Mouse (Mus musculus) heart, adult 8-10 months (tissue): ENCODE data around the gene Zfyve9. TPM values are rescaled to one million over a fixed set of nuclear protein-coding genes. Genes with fewer than 3 reads are reported as not detected.

ENCODE experiments used
- DNase-seq: peaks from one replicate; pipeline ENCODE4 v3.0.0; 2022; ENCODE audit warnings: low spot score
- total RNA-seq, 4 experiments: library from RNA; stranded (reverse); gene quantifications; 2 replicates each; pipeline ENCODE4 v1.2.4; 2022

The Zfyve9 gene
- total RNA-seq, 4 experiments from 2014 or later: 26.8 to 30.7 (median 29.0) TPM

DNA sequence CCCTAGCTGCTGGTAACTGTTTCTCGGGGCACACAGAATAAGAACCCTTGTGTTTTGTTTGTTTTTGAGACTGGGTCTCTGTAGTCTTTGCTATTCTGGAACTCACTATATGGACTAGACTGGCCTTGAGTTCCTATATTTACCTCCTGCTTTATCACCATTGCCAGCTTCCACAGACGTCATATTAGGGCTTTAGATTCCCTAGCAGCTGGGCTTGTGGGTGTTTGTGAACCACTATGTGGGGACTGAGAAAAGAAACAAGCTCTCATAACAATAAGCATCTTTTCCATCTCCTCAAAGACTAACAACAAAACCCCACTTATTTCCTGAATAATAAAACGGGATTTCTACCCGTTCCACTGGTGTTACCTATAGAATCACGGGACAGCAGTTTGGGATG, 169.7 kb downstream of the Zfyve9 start:
- no peak for DNase-seq

DNA sequence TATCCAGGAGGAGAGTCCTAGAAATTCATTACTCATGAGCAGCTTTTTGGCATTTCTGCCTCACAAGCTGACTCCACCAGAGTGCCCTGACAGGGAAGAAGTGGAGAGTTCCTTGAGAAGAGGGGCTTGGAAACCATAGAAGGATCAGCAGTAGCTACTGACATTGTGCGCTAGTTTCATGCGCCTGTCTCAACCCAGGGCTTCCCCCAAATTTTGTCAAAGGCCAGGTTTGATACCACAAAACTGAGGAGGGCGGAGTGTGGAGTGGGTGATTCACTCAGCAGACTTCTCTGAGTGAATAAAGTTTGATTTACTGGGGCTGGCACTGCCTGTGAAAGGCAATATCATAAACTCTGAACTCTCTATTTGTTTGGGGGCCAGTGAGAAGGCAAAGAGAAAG, 171.9 kb downstream of the Zfyve9 start:
- DNase-seq: no peak

DNA sequence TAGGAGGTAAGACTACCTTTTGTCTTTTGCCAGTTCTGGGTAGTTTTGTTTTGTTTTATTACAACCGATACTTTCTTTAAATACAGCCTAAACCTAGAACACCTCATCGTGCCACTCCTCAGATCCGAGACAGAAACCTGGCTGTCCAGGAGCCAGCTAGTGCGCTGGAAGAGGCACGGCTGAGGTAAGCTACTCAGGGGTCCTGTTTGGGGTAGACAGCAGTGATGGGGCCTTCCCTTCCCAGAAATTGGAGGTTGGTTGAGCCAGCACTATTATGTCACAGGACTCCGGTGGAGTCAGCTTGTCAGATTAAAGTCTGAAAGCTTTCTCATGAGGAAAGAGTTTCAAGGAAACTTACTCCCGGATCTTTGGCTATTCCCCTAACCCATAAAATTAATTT, 178.7 kb downstream of the Zfyve9 start:
- DNase-seq: no peak

DNA sequence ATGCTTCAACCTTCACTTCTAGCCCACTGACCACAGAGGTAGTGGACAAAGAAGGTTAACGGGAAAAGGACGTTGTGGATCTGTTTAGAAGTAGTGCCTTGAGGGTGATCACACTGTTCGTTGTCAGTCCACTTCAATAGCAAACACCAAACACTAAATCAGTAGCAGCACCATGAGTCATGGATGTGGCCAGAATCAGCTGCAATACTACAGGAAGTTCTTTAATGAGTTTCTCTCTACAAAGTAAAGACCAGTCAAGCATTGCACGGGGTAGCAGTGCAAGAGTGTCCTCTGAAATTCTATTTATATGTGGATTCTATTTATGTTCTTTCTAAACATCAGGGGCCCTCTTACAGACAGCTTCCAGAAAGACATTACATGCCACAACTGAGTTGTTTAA, 182.3 kb downstream of the Zfyve9 start:
- no peak for DNase-seq

DNA sequence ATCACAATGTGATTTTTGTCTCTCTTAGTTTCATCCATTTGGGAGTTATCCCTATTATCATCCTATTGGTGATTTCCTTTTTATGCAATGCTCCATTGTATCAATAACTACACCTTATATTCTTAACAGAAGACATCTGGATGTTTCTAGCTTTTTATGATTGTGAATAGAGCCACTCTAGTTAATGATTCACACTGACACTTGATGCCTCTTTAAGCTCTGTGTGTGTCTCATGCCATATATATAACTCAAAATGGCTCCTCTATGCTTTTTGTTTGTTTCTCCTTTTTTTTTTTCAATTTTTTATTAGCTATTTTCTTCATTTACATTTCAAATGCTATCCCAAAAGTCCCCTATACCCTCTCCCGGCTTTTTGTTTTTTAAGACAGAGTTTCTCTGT, 184.8 kb downstream of the Zfyve9 start:
- DNase-seq: no peak

DNA sequence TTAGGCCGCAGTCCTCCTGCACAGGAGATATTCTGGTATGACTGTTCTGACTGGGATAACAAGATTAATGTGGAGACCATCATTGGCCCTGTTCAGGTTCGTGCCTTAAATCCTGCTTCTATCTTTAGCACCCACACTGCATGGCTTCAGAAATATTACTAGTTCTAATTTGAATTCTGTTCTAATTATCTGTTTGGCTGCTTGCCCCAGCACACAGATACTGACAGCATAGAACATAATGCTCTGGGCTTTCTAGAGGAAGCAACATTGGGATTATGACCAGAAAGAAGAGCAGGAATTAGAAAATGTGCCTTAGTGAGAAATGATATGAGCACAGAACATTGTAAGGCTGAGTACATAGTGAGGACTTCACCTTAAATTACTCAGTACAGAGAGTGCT, 187.2 kb downstream of the Zfyve9 start:
- no peak for DNase-seq

Other genes with a start within 250 kb of the Zfyve9 start
- 10 to 100 TPM; 12.3 to 16.5 (median 13.5) TPM for gene Prpf38a, start 201.5 kb downstream of the Zfyve9 start, total RNA-seq
- under 1 TPM in 1 of 4 experiments, not detected in 3; 0.40 TPM for gene Orc1, start 201.4 kb downstream of the Zfyve9 start, total RNA-seq
- 10 to 100 TPM; 15.4 to 15.8 (median 15.8) TPM for gene Cc2d1b, start 160.9 kb downstream of the Zfyve9 start, total RNA-seq
- under 1 TPM; 0.20 to 0.56 (median 0.42) TPM for gene 3110021N24Rik, start 61.1 kb downstream of the Zfyve9 start, total RNA-seq
- gene Btf3l4, start 52.8 kb upstream of the Zfyve9 start, total RNA-seq: 10 to 100 TPM; 71.7 to 87.3 (median 80.1) TPM
- 10 to 100 TPM; 26.2 to 31.4 (median 27.8) TPM for gene Txndc12, start 53.8 kb upstream of the Zfyve9 start, total RNA-seq
- gene Kti12, start 67.0 kb upstream of the Zfyve9 start, total RNA-seq: 10 to 100 TPM; 21.3 to 27.8 (median 22.5) TPM
- gene A730015C16Rik, start 67.8 kb upstream of the Zfyve9 start, total RNA-seq: under 1 TPM in 1 of 4 experiments, not detected in 3; 0.25 TPM
- gene Rab3b, start 98.3 kb upstream of the Zfyve9 start, total RNA-seq: 1 to 10 TPM in 3 of 4 experiments, under 1 TPM in 1; 0.57 to 1.7 (median 1.4) TPM
- 100 to 1,000 TPM; 123 to 146 (median 141) TPM for gene Nrd1, start 219.9 kb upstream of the Zfyve9 start, total RNA-seq